Mouse (Mus musculus): ENCODE results near the gene Msto1.
"Not testable (repeated sequence)": the region's sequence is repeated elsewhere in the genome, so short reads cannot be mapped to it uniquely, and the experiment has no call there.

Gene Msto1

GRCm38 (mm10) chr3:88904803-88905202 is 9.0 kb downstream of the Msto1 start:
- DNase-seq (ENCODE audit: low read depth), result no peak

GRCm38 (mm10) chr3:88893011-88893410 is 20.8 kb downstream of the Msto1 start:
- DNase-seq (ENCODE audit: low read depth), result not testable (repeated sequence)

GRCm38 (mm10) chr3:88882536-88882935 is 31.3 kb downstream of the Msto1 start:
- not testable (repeated sequence) for DNase-seq (ENCODE audit: low read depth)

GRCm38 (mm10) chr3:88868449-88868848 is 45.4 kb downstream of the Msto1 start:
- DNase-seq (ENCODE audit: low read depth), result not testable (repeated sequence)

- DNase-seq (ENCODE audit: low read depth), result not testable (repeated sequence)
These were observed 46.6 kb downstream of the Msto1 start for GRCm38 (mm10) chr3:88867177-88867576.

- DNase-seq (ENCODE audit: low read depth), result not testable (repeated sequence)
These were observed 47.1 kb downstream of the Msto1 start for GRCm38 (mm10) chr3:88866735-88867134.

- DNase-seq (ENCODE audit: low read depth), result no peak
These were observed 51.7 kb downstream of the Msto1 start for GRCm38 (mm10) chr3:88862129-88862528.

GRCm38 (mm10) chr3:88855837-88856236 is 58.0 kb downstream of the Msto1 start:
- no peak for DNase-seq (ENCODE audit: low read depth)
